Mouse (Mus musculus) adrenal gland (tissue): ENCODE results near the gene Camk2b.

Experiments used
- intact Hi-C: fragments of 180-260 bp; cut with DNase I; formaldehyde crosslinking; loops from one replicate; pipeline ENCODE4 v1.15.1; 2025

The Camk2b gene

GRCm38 (mm10) chr11:5990910-5991309, 75.3 kb downstream of the Camk2b start:
- intact Hi-C loops, result no loop called here

- intact Hi-C loops, result no loop called here
Observed at GRCm38 (mm10) chr11:5989954-5990593, 76.1 kb downstream of the Camk2b start.

- intact Hi-C loops, result no loop called here
Observed at GRCm38 (mm10) chr11:5988126-5988525, 78.0 kb downstream of the Camk2b start.

GRCm38 (mm10) chr11:5983629-5984028, 82.5 kb downstream of the Camk2b start:
- intact Hi-C loops, result no loop called here

- intact Hi-C loops, result no loop called here
Observed at GRCm38 (mm10) chr11:5981323-5981722, 84.8 kb downstream of the Camk2b start.

GRCm38 (mm10) chr11:5980561-5980960, 85.6 kb downstream of the Camk2b start:
- intact Hi-C loops, result no loop called here

- intact Hi-C loops, result no loop called here
Observed at GRCm38 (mm10) chr11:5980108-5980507, 86.1 kb downstream of the Camk2b start.

GRCm38 (mm10) chr11:5979088-5979487, 87.1 kb downstream of the Camk2b start:
- intact Hi-C loops, result no loop called here

GRCm38 (mm10) chr11:5976106-5976505, 90.1 kb downstream of the Camk2b start:
- intact Hi-C loops, result no loop called here

GRCm38 (mm10) chr11:5975068-5975467, 91.1 kb downstream of the Camk2b start:
- intact Hi-C loops, result no loop called here

GRCm38 (mm10) chr11:5974053-5974452, 92.1 kb downstream of the Camk2b start:
- intact Hi-C loops, result no loop called here

- intact Hi-C loops, result no loop called here
Observed at GRCm38 (mm10) chr11:5973151-5973550, 93.0 kb downstream of the Camk2b start.

- intact Hi-C loops, result no loop called here
Observed at GRCm38 (mm10) chr11:5971202-5971601, 95.0 kb downstream of the Camk2b start.

GRCm38 (mm10) chr11:5968223-5968622, 97.9 kb downstream of the Camk2b start:
- intact Hi-C loops, result no loop called here

- intact Hi-C loops, result no loop called here
Observed at GRCm38 (mm10) chr11:5966751-5967150, 99.4 kb downstream of the Camk2b start.

- intact Hi-C loops, result no loop called here
Observed at GRCm38 (mm10) chr11:5965865-5966264, 100.3 kb downstream of the Camk2b start.

GRCm38 (mm10) chr11:5960051-5960450, 106.1 kb downstream of the Camk2b start:
- intact Hi-C loops, result no loop called here

GRCm38 (mm10) chr11:5955546-5956276, 110.5 kb downstream of the Camk2b start, which contains the start of gene Ykt6:
Ykt6 (plus strand) TSS chr11:5955693.
- intact Hi-C loops, result no loop called here

GRCm38 (mm10) chr11:5954965-5955504, 111.1 kb downstream of the Camk2b start:
- intact Hi-C loops, result no loop called here

GRCm38 (mm10) chr11:5954435-5954834, 111.7 kb downstream of the Camk2b start:
- intact Hi-C loops, result no loop called here

- intact Hi-C loops, result no loop called here
Observed at GRCm38 (mm10) chr11:5953130-5953765, 112.9 kb downstream of the Camk2b start.

GRCm38 (mm10) chr11:5952501-5952900, 113.7 kb downstream of the Camk2b start:
- intact Hi-C loops, result no loop called here
